Mouse (Mus musculus): Measurements from ENCODE around the gene Gdf10.
A peak's percentile ranks its signal among the peaks of the same experiment; 100 is the strongest.

Gene Gdf10

GRCm38 (mm10) chr14:33939117-33939516 is 15.7 kb downstream of the Gdf10 start:
- DNase-seq: peak; percentile 82

GRCm38 (mm10) chr14:33940739-33941138 is 17.4 kb downstream of the Gdf10 start, which contains the start of gene Gdf2:
TSS of gene Gdf2 (plus strand) at chr14:33941039.
- DNase-seq: no peak

DNA sequence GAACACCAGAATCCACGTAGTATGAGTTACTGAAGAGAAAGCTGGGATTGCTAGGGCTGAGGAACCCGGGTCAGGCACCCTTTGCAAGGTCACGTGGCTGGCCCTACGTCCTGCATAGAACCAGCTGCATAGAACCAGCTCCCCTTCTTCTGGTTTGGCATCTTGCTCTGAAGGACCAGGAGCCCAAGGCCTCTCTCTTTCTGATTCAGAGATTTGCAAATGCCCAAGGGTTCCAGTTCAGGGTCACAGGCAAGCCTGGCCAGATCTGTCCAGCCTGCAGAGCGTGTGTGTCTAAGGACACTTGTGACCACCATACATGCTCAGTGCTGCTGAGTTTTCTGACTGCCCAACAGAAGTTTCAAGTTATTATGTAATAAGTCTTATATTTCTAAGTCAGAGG is 18.8 kb downstream of the Gdf10 start:
- no peak for DNase-seq

- no peak for DNase-seq
Observed at GRCm38 (mm10) chr14:33946125-33946524, 22.7 kb downstream of the Gdf10 start.

DNA sequence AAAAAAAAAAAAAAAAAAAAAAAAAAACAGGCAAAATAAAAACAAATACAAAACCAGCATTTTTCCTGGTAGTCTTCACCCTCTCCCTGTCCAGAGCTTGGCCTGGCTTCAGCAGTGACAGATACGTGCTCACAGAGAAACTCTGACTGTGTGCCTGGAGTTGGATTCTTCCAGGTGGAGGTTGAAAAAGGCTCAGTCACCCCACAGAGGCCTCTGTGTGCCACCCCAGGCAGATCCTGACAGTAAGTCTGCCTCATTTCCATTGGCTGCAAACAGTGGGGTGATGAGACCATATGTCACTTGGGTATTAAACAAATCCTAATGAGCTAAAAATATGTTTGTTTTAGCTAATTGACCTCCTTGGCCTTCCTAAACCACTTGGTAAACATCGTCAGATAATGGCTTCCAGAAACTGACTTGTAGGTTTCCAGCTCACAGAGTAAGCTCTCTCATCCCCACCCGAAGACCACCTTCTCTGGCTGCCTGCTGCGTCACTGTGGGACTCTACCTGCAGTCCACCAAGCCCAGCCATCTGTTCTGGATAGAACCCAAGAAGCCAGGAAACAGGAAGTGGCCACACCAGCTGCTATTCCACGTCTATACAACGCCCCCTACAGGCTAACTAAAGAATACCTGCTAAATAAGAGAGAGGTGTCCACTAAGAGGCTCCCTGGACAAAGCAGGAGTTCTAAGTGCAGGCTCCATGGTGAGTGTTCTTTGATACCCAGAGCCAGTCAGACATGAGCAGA is 29.0 kb downstream of the Gdf10 start:
- DNase-seq: peak; percentile 80

DNA sequence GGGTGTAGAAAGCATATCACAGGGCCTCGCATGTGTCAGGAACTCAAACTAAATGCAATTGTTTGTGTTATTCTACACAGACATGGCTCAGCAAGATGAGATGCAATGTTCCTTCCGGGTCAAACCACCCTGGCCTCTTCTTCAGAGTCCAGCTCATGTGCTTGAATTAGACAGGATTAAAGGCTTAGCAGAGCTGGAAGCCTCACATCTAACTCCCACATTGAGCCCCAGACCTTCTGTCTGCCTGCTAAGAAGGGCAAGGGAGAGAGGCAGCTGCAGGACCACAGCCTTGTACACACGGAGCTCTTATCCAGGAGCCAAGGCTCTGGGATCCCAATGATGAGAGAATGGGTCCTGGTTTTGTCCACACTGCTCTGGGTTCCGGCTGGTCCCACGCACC is 30.4 kb downstream of the Gdf10 start, which contains the start of gene Rbp3:
TSS of gene Rbp3 (plus strand) at position 243 of the 400 bp plus-strand sequence.
- peak; percentile 87 for DNase-seq

GRCm38 (mm10) chr14:33956055-33956454 is 32.7 kb downstream of the Gdf10 start:
- no peak for DNase-seq

- DNase-seq: no peak
Observed at GRCm38 (mm10) chr14:33958186-33958585, 34.8 kb downstream of the Gdf10 start.

DNA sequence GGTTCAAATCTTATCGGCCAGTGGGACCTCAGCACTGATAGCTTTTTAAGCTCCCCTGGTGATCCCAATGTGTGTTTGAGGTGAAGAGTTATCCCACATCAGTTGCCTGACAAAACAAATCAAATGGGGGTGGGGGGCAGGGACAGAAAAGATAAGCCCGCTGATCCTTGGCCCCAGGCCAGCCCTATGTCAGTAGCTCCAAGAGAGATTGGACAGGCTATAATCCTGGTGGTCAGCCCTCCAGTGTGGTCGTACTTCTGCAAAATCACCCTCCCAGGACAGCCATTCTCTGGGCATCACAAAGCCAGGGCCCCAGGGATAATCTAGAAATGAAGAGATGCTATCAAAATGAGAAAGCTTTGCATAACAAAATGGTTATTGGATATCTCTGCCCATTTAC is 35.5 kb downstream of the Gdf10 start:
- peak; percentile 61 for DNase-seq

DNA sequence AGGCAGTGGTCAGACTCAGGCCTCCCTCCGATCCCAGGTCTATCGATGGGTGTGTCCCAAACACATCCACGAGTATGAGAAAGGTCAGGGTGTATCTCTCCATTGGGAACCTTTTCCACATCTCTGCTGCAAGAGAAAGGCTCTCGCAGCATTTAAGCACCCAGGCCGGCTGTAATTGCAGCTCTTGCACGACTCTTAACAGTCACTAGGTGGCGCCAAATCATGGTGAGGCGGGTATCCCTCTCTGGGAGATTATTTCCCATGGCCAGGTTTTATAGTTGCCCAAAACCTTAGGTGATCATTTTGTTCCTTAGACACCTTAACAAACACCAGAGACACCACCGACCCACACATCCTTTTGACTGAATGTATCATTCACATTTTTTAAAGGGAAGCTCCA is 36.0 kb downstream of the Gdf10 start:
- DNase-seq: peak; percentile 78

DNA sequence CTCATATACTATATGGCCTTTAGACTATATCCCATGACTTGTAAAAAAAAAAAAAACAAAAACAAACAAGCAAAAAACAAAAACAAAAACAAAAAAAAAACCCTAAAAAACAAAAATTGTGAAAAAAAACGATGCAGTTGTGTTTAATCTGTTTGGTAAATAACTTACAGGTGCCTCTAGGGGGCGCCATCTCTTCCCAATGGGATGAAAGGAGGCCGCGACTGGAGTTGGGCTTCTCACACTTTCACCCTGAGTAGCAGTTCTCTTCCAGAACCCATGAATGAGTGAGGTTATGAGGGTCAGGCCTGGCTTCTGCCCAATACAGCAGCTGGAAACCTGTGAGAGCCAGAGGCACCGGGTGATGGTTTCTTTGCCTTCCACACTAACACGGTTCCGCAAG is 42.3 kb downstream of the Gdf10 start:
- DNase-seq: peak; percentile 53

- peak; percentile 86 for DNase-seq
Observed at GRCm38 (mm10) chr14:33972679-33973078, 49.3 kb downstream of the Gdf10 start.

DNA sequence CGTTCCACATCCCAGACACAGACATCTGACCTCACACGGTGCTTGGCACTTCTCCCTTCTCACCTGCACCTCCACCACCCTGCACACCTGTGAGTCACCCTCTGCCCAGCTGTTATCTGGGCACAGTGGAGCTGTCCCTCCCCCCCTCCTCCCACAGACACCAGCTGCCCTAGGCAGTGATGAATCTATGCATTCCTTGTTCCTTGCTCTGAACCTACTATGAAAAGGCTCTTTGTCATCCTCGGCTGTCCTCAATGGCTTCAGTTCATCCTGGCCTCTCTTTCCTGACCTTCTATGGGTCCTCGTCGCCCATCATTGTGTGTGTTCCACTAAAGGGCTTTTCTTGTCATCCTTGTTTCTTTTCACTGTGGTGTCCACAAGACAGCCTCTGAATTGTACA is 51.4 kb downstream of the Gdf10 start:
- DNase-seq: peak; percentile 73

DNA sequence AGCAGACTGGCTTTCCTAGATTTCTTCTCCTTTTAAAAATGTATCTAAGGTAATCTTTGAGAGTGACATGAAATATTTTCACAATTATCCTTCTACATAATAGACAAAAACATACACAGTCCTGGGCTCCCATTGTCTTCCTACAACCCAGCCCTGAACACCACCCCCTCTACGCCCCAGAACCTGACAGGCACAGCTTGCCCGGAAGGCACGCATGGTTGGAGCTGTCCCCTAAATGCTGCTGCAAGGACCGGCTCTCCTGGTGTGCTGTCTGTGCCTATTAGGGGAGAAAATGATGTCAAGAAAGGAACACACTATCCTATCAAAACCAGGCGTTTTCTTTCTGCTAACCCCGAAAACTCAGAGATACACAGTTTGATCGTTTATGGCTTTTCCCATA is 54.4 kb downstream of the Gdf10 start:
- DNase-seq: peak; percentile 81

DNA sequence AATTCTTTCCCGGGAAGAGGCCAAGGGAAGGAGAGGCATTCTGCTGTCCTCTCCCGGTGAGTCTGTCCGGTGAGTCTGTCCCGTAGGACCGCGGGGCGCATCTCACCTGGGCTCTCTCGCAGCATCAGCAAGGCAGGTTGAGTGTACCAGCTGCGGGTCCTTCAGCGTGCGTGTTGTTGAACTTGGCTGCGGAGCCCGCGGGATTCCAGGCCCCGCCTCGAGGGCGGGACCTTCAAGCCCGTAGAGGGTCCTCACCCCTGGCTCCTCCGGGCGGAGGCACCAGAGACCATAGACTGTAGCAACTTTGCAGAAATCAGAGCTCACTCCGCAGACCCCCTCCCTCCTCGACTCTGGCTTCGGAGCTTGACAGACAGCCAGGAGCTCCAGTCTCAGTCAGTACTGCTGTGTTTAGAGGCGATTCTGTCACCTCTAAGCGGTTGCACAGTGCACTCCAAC is 55.2 kb downstream of the Gdf10 start, which contains the start of gene Zfp488:
TSS of gene Zfp488 (minus strand) at position 161 of the 456 bp plus-strand sequence.
- DNase-seq: peak; percentile 84

Data from retina, postnatal 1 day (tissue).